Mouse (Mus musculus) hindbrain, embryonic 16.5 days (tissue): Measurements from ENCODE around the gene Defb41. TPM values are rescaled to one million over a fixed set of nuclear protein-coding genes. Genes with fewer than 3 reads are reported as not detected.

Source experiments
- ATAC-seq: fragments of 200-750 bp; cut with Nextera tagmentation; 2 replicates; pipeline ENCODE4 v1.8.0; 2017; ENCODE audit warnings: moderate TSS enrichment, moderate library complexity
- H3K27ac ChIP-seq: fragments of 300-500 bp; sonication (generic); 2 replicates; pipeline ENCODE4 v1.5.1; 2014; ENCODE audit warnings: low read depth, mild to moderate bottlenecking, control low read depth, low read length, moderate library complexity
- H3K27me3 ChIP-seq: fragments of 300-500 bp; sonication (generic); replicated peaks from 2 replicates; pipeline ENCODE4 v1.6.1; 2014; ENCODE audit warnings: low read length; ENCODE audit not compliant: control insufficient read depth, insufficient read depth
- H3K36me3 ChIP-seq: fragments of 300-500 bp; sonication (generic); 2 replicates; pipeline ENCODE4 v1.6.1; 2014; ENCODE audit warnings: mild to moderate bottlenecking, low read length, moderate library complexity, mixed read lengths; ENCODE audit not compliant: control insufficient read depth, insufficient read depth
- H3K4me1 ChIP-seq: fragments of 300-500 bp; sonication (generic); 2 replicates; pipeline ENCODE4 v1.6.1; 2014; ENCODE audit warnings: low read depth, low read length; ENCODE audit not compliant: control insufficient read depth, insufficient read depth
- H3K4me2 ChIP-seq: fragments of 300-500 bp; sonication (generic); 2 replicates; pipeline ENCODE4 v1.6.1; 2014; ENCODE audit warnings: mild to moderate bottlenecking, low read length, control low read depth, moderate library complexity
- H3K4me3 ChIP-seq: fragments of 300-500 bp; sonication (generic); 2 replicates; pipeline ENCODE4 v1.5.1; 2014; ENCODE audit warnings: mild to moderate bottlenecking, low read length, control low read depth, moderate library complexity
- H3K9ac ChIP-seq: fragments of 300-500 bp; sonication (generic); 2 replicates; pipeline ENCODE4 v1.6.1; 2014; ENCODE audit warnings: low read depth, mild to moderate bottlenecking, control low read depth, low read length, moderate library complexity
- H3K9me3 ChIP-seq: fragments of 300-500 bp; sonication (generic); 2 replicates; pipeline ENCODE4 v1.6.1; 2014; ENCODE audit warnings: mild to moderate bottlenecking, low read length, moderate library complexity; ENCODE audit not compliant: control insufficient read depth
- WGBS: fragments of 180-500 bp; shearing (Covaris S2); extraction: QIAGEN DNeasy Blood & Tissue Kit; methylation state at CpG from one replicate; pipeline ENCODE4 v1.1.7; 2014; 5-methylcytosine and 5-hydroxymethylcytosine counted together
- polyA plus RNA-seq: library from polyadenylated mRNA; unstranded; fragments of >200 nt; fragmentation: Nextera tagmentation; extraction: Ambion mirVana; gene quantifications from 2 replicates; pipeline ENCODE4 v1.2.1, GENCODE M21; 2015

The Defb41 gene
- polyA plus RNA-seq, 1 experiment from 2014 or later: not detected

DNA sequence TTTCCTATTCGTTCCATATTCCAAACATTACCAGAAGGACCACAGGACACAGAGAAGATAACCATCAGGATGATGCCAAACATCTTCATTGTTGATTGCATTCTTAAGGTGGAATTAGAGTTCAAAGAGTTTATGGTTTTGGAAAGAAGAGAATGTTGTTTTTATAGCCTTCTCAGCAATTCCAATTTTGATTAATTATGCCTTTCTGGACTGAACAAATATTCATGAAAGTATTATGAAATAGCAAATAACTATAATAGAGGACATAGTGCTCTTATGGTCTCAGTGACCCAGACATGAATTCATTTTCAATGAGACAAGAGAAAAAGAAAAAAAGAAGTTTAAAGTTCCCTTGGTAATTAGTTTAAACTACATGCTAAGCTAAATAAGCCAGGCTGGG, 27.6 kb downstream of the Defb41 start, which contains the start of gene Defb18:
Gene Defb18, minus strand, starts transcription at position 101 of the 400 bp plus-strand sequence.
- ATAC-seq: no peak
- H3K4me3 ChIP-seq: no peak within 1 kb of the TSS

GRCm38 (mm10) chr1:18223385-18223945, 41.5 kb downstream of the Defb41 start:
- H3K36me3 ChIP-seq: no peaks in the 10 kb centered on the region
- no peak overlapping the region for H3K4me3 ChIP-seq
- 36% methylated on average over 3 of the region's 3 CpGs for WGBS
- H3K4me2 ChIP-seq: no peak overlapping the region
- no peak overlapping the region for H3K27ac ChIP-seq
- no peaks in the 10 kb centered on the region for H3K9me3 ChIP-seq
- H3K27me3 ChIP-seq: no peaks in the 10 kb centered on the region
- ATAC-seq: no peak
- H3K9ac ChIP-seq: no peak overlapping the region
- H3K4me1 ChIP-seq: no peaks in the 10 kb centered on the region

More for the DNA sequence above, 27.6 kb downstream of the Defb41 start, which contains the start of gene Defb18:
- Histone ChIP-seq H3K4me1 (no peaks in the 10 kb centered on the region), H3K4me2 (no peak within 1 kb of the TSS), H3K27ac (no peak within 1 kb of the TSS), H3K36me3 (no peaks in the 10 kb centered on the region), H3K9me3 (no peaks in the 10 kb centered on the region), H3K9ac (no peak within 1 kb of the TSS), H3K27me3 (no peaks in the 10 kb centered on the region)
- WGBS: 85% methylated on average over 1 of the region's 1 CpGs

Other genes with a start within 250 kb of the Defb41 start
- gene Crisp4, start 119.2 kb downstream of the Defb41 start, polyA plus RNA-seq: not detected in 2 replicates
- gene Defb18, start 27.7 kb downstream of the Defb41 start, polyA plus RNA-seq: not detected in 2 replicates